Mouse (Mus musculus) heart, embryonic 11.5 days (tissue): ENCODE data around the gene Ttyh3. TPM values are rescaled to one million over a fixed set of nuclear protein-coding genes. Genes with fewer than 3 reads are reported as not detected.

Experiments used
- ATAC-seq: fragments of 200-750 bp; cut with Nextera tagmentation; replicated peaks from 2 replicates; pipeline ENCODE4 v1.8.0; 2017; ENCODE audit warnings: moderate library complexity; ENCODE audit not compliant: insufficient number of reproducible peaks, low FRiP score, low TSS enrichment
- H3K27ac ChIP-seq: fragments of 300-500 bp; sonication (generic); 2 replicates; pipeline ENCODE4 v1.5.1; 2014; ENCODE audit warnings: mild to moderate bottlenecking, low read depth, low read length
- H3K27me3 ChIP-seq: fragments of 300-500 bp; sonication (generic); 2 replicates; pipeline ENCODE4 v1.6.1; 2014; ENCODE audit warnings: mild to moderate bottlenecking, low read length, mixed read lengths; ENCODE audit not compliant: control insufficient read depth, insufficient read depth
- H3K36me3 ChIP-seq: fragments of 300-500 bp; sonication (generic); 2 replicates; pipeline ENCODE4 v1.6.1; 2014; ENCODE audit warnings: mild to moderate bottlenecking, low read length, moderate library complexity, mixed read lengths; ENCODE audit not compliant: control insufficient read depth, insufficient read depth
- H3K4me1 ChIP-seq: fragments of 300-500 bp; sonication (generic); 2 replicates; pipeline ENCODE4 v1.6.1; 2014; ENCODE audit warnings: low read length; ENCODE audit not compliant: control insufficient read depth, insufficient read depth
- H3K4me2 ChIP-seq: fragments of 300-500 bp; sonication (generic); 2 replicates; pipeline ENCODE4 v1.6.1; 2014; ENCODE audit warnings: mild to moderate bottlenecking, moderate library complexity
- H3K4me3 ChIP-seq: fragments of 300-500 bp; sonication (generic); 2 replicates; pipeline ENCODE4 v1.5.1; 2014; ENCODE audit warnings: low read depth, low read length
- H3K9ac ChIP-seq: fragments of 300-500 bp; sonication (generic); 2 replicates; pipeline ENCODE4 v1.6.1; 2014; ENCODE audit warnings: mild to moderate bottlenecking, low read depth, low read length, moderate library complexity
- H3K9me3 ChIP-seq: fragments of 300-500 bp; sonication (generic); replicated peaks from 2 replicates; pipeline ENCODE4 v1.6.1; 2016; ENCODE audit warnings: low read length; ENCODE audit not compliant: control insufficient read depth
- WGBS: fragments of 180-500 bp; shearing (Covaris S2); extraction: QIAGEN DNeasy Blood & Tissue Kit; methylation state at CpG from one replicate; pipeline ENCODE4 v1.1.7; 2014; ENCODE audit not compliant: insufficient replicate concordance; 5-methylcytosine and 5-hydroxymethylcytosine counted together
- polyA plus RNA-seq: library from polyadenylated mRNA; unstranded; fragments of >200 nt; fragmentation: Nextera tagmentation; extraction: Ambion mirVana; gene quantifications from 2 replicates; pipeline ENCODE4 v1.2.1, GENCODE M21; 2014

The Ttyh3 gene
- polyA plus RNA-seq, 1 experiment from 2014 or later: 26.7 TPM

DNA sequence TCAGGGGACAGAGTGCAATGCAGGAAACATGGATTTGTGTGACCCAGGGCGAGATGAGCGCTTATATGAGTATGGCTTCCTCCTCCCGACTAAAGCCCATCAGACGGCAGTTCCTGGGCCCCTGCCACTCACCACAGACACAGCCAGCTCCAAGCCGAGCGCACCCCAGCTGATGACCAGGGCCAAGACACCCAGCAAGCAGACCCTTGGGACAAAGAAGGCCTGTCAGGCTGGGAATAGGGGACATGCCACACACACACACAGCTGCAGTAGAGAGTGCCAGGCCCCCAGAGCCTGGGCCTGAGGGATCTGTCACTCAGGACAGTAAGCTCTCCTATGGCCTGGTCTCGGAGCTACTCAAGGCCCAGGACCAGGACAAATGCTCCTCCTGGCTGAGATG lies 15.4 kb downstream of the Ttyh3 start:
- Histone ChIP-seq H3K4me2 (no peak overlapping the region), H3K4me3 (no peak overlapping the region), H3K27me3 (no peaks in the 10 kb centered on the region), H3K4me1 (no peaks in the 10 kb centered on the region), H3K36me3 (peaks cover 47% of the 10 kb centered on the region), H3K9ac (no peak overlapping the region), H3K9me3 (no peaks in the 10 kb centered on the region), H3K27ac (no peak overlapping the region)
- 89% methylated on average over 7 of the region's 7 CpGs for WGBS
- ATAC-seq: no peak

DNA sequence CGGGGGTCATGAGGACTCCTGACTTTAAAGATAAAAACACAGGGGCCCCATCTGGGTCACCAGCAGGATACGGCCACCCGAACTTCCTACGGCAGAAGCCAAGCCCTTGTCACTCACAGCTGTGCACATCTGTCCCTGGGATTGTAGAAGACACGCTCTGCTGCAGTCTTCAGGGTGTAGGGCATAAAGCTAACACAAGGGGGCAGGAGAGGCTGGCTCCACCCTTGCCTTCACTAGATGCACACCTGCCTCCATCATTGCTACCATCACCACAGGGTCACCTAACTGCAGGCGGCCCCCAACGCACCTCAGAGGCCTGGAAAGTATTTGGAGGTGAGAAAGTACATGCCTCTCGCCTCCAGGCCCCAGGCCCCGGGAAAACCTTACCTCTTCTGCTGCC lies 19.8 kb downstream of the Ttyh3 start:
- no peak overlapping the region for H3K9ac ChIP-seq
- H3K9me3 ChIP-seq: no peaks in the 10 kb centered on the region
- no peaks in the 10 kb centered on the region for H3K27me3 ChIP-seq
- H3K4me2 ChIP-seq: no peak overlapping the region
- 93% methylated on average over 9 of the region's 9 CpGs for WGBS
- ATAC-seq: no peak
- H3K27ac ChIP-seq: no peak overlapping the region
- H3K36me3 ChIP-seq: peaks cover 61% of the 10 kb centered on the region
- no peaks in the 10 kb centered on the region for H3K4me1 ChIP-seq
- H3K4me3 ChIP-seq: no peak overlapping the region

DNA sequence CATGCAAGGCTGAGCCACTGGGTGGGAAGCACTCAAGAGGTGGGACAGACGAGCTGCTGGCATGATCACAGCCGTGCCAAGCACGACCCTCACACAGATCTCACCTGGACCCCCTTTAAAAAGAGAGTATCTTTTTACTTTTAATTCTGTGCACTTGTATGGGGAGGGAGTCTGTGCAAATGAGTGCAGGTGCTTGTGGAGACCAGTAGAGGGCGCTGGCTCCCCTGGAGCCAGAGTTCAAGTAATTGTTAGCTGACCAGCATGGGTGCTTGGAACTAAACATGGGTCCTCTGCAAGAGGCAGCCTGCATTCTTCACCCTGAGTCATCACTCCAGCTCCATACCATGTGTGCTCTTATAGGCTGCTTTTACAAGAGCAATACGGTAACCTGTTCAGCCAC lies 21.3 kb downstream of the Ttyh3 start:
- H3K36me3 ChIP-seq: peaks cover 60% of the 10 kb centered on the region
- H3K9me3 ChIP-seq: no peaks in the 10 kb centered on the region
- no peaks in the 10 kb centered on the region for H3K27me3 ChIP-seq
- 94% methylated on average over 5 of the region's 5 CpGs for WGBS
- no peak overlapping the region for H3K27ac ChIP-seq
- no peak overlapping the region for H3K4me3 ChIP-seq
- no peaks in the 10 kb centered on the region for H3K4me1 ChIP-seq
- no peak overlapping the region for H3K4me2 ChIP-seq
- H3K9ac ChIP-seq: no peak overlapping the region
- no peak for ATAC-seq

DNA sequence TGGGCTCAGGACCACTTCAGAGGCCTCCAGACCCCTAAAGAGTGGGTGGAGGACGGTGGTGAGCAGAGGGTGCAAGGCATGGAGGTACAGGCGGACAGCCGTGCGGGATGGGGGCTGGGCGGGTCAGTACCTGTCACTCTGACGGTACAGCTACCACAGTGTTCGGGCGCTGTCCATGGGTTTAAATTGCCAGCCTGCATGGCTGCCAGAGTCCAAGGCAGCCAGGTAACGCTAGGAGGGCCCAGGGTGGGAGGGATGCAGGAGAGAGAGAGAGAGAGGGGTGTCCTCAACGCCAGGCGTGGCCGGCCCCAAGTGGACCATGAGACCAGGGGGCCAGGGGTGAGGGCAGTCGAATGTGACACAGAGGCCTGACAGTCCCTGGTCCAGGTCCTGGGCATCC lies 23.9 kb downstream of the Ttyh3 start:
- no peak overlapping the region for H3K27ac ChIP-seq
- no peaks in the 10 kb centered on the region for H3K27me3 ChIP-seq
- peaks cover 47% of the 10 kb centered on the region for H3K36me3 ChIP-seq
- H3K4me1 ChIP-seq: no peaks in the 10 kb centered on the region
- no peak overlapping the region for H3K4me2 ChIP-seq
- WGBS: 95% methylated on average over 13 of the region's 13 CpGs
- ATAC-seq: no peak
- no peak overlapping the region for H3K4me3 ChIP-seq
- no peak overlapping the region for H3K9ac ChIP-seq
- H3K9me3 ChIP-seq: no peaks in the 10 kb centered on the region

DNA sequence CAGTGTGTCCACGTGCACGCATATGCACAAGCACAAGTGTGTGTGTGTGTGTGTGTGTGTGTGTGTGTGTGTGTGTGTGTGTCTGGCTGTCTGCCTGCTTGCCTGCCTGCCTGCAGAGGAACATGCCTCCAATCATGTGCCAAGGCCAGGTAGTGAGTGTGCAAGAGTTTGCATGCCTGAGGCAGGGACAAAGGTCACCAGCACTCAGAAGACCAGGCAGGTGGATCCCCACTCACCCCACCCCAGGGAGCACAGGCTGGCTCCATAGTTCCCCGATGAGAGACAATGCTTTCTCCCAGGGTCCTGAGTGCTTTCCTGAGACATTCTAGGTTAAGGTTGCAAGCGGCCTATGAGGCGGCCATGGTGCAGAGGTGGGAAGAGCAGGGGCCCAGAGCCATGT lies 24.6 kb downstream of the Ttyh3 start:
- no peaks in the 10 kb centered on the region for H3K4me1 ChIP-seq
- H3K27me3 ChIP-seq: no peaks in the 10 kb centered on the region
- no peaks in the 10 kb centered on the region for H3K9me3 ChIP-seq
- peaks cover 44% of the 10 kb centered on the region for H3K36me3 ChIP-seq
- H3K4me2 ChIP-seq: no peak overlapping the region
- H3K27ac ChIP-seq: no peak overlapping the region
- 90% methylated on average over 5 of the region's 5 CpGs for WGBS
- no peak overlapping the region for H3K4me3 ChIP-seq
- H3K9ac ChIP-seq: no peak overlapping the region
- ATAC-seq: no peak

DNA sequence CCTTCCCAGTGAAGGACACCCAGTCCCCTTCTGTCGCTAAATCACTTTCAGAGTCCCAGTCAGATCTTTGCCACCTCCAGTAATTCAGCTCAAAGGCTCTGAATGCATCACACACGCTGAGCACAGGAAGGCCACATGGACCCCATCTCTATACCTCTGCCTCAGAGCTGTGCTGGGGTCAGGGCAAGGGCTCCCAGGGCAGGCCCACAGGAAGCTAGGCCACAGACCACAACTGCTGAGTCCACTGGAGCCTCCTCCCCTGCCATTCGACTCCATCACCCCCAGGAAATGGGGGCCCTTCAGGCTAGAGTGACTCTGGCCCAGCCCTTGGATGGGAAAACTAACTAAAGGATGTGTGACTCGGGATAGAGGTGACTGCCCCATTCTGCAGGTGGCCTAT lies 25.0 kb downstream of the Ttyh3 start:
- H3K27me3 ChIP-seq: no peaks in the 10 kb centered on the region
- H3K4me2 ChIP-seq: no peak overlapping the region
- no peak overlapping the region for H3K4me3 ChIP-seq
- H3K4me1 ChIP-seq: no peaks in the 10 kb centered on the region
- H3K36me3 ChIP-seq: peaks cover 40% of the 10 kb centered on the region
- no peaks in the 10 kb centered on the region for H3K9me3 ChIP-seq
- no peak overlapping the region for H3K27ac ChIP-seq
- no peak overlapping the region for H3K9ac ChIP-seq
- no peak for ATAC-seq
- 68% methylated on average over 4 of the region's 4 CpGs for WGBS

DNA sequence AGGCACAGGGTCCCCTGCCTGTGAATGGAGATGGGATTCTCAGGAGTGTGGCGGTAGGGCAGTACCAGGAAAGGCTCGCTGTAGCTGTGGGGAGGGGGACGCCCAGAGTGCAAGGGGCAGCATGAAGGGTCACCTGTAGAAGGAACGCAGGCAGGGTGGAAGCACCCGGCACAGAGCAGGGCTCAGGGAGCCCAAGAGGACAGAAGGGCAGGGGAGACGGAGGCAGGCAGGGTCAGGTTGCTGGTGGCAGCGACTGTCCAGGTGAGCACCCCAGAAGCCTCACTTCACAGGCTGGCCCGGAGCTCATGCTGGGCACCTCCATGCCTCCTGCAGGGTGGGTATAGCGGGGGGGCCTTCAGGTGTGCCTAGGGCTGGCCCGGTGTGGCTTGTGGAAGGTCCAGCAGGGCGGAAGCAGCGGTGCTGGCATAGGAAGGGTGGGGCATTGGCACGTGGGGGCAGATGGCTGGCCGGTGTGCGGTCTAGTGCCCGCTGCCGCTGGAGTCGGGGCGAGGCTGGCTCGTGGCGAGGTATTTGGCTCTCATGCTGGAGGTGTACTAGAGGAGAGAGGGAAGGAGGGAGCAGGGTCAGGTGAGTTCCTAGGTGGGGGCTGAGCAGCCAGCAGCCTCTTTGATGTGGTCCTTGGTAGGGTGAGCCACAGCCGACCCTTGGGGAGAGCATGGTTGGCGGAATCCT lies 25.7 kb downstream of the Ttyh3 start:
- ATAC-seq: no peak
- peaks cover 33% of the 10 kb centered on the region for H3K36me3 ChIP-seq
- H3K27ac ChIP-seq: no peak overlapping the region
- no peaks in the 10 kb centered on the region for H3K27me3 ChIP-seq
- 95% methylated on average over 23 of the region's 23 CpGs for WGBS
- no peak overlapping the region for H3K4me2 ChIP-seq
- no peak overlapping the region for H3K4me3 ChIP-seq
- H3K9ac ChIP-seq: no peak overlapping the region
- H3K9me3 ChIP-seq: no peaks in the 10 kb centered on the region
- H3K4me1 ChIP-seq: no peaks in the 10 kb centered on the region

DNA sequence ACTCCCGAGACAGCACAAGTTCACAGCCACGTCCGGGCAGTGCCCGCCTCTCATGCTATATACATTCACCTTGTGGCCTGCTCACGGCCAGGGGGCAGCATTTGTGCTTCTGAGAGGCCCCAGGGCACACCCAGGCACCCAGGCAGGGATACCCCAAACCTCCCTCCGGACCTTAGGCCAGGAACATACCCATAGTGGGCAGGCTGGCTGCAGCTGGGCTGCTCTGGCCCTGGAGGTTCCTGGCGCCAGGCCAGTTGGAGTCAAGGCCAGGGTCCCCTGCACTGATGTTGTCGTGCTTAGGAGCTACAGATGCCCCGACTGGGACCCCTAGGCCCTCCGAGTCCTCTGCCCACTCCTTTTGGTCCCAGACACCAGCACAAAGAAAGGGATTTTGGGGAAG lies 27.3 kb downstream of the Ttyh3 start:
- H3K9me3 ChIP-seq: no peaks in the 10 kb centered on the region
- H3K4me1 ChIP-seq: 0 out of 2 replicates have a peak, but pooled peaks cover under 1% of the 10 kb centered on the region
- H3K4me3 ChIP-seq: no peak overlapping the region
- WGBS: 76% methylated on average over 10 of the region's 10 CpGs
- H3K4me2 ChIP-seq: no peak overlapping the region
- no peak overlapping the region for H3K27ac ChIP-seq
- H3K27me3 ChIP-seq: no peaks in the 10 kb centered on the region
- ATAC-seq: no peak
- H3K9ac ChIP-seq: no peak overlapping the region
- peaks cover 20% of the 10 kb centered on the region for H3K36me3 ChIP-seq

DNA sequence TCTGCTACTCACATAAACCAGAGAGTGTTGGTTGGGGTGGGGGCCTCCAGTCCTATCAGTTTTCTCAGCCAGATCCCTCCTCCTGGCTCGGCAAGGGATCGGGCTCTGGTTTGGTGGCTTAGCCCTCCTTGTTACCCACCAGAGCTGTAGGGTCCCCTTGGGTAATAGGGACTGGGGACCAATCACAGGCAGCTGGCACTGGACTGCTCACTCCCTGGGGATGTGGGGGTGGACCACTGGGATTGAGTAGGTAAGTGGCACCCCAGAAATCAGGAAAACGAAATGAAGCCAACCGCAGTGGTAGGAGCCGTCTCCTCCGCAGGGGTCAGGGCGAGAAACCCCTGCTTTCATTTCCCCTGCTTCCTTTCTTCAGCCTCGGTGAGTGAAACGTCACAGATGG lies 27.7 kb downstream of the Ttyh3 start:
- Histone ChIP-seq H3K4me3 (no peak overlapping the region), H3K4me2 (no peak overlapping the region), H3K27ac (no peak overlapping the region), H3K27me3 (no peaks in the 10 kb centered on the region), H3K9me3 (no peaks in the 10 kb centered on the region), H3K4me1 (0 out of 2 replicates have a peak, but pooled peaks cover 2% of the 10 kb centered on the region), H3K36me3 (peaks cover 20% of the 10 kb centered on the region), H3K9ac (no peak overlapping the region)
- WGBS: 74% methylated on average over 9 of the region's 9 CpGs
- no peak for ATAC-seq
